Mouse (Mus musculus): ENCODE data around the gene Znhit3. TPM values are rescaled to one million over a fixed set of nuclear protein-coding genes. Genes with fewer than 3 reads are reported as not detected.

Gene Znhit3
- total RNA-seq (2021): 10.7 and 12.0 TPM in 2 replicates
- long read RNA-seq, experiment 1, transcript Znhit3-201 (5 exons, 998 nt): major isoform, 12 of 13 reads
- long read RNA-seq, experiment 1, partial matches to known transcripts: 0 of 13 reads
- long read RNA-seq, experiment 1, other reads (novel, unspliced or antisense): 1 of 13 reads
- long read RNA-seq, experiment 2, transcript Znhit3-201 (5 exons, 998 nt): major isoform, 14 of 15 reads
- long read RNA-seq, experiment 2, partial matches to known transcripts: 0 of 15 reads
- long read RNA-seq, experiment 2, other reads (novel, unspliced or antisense): 1 of 15 reads

DNA sequence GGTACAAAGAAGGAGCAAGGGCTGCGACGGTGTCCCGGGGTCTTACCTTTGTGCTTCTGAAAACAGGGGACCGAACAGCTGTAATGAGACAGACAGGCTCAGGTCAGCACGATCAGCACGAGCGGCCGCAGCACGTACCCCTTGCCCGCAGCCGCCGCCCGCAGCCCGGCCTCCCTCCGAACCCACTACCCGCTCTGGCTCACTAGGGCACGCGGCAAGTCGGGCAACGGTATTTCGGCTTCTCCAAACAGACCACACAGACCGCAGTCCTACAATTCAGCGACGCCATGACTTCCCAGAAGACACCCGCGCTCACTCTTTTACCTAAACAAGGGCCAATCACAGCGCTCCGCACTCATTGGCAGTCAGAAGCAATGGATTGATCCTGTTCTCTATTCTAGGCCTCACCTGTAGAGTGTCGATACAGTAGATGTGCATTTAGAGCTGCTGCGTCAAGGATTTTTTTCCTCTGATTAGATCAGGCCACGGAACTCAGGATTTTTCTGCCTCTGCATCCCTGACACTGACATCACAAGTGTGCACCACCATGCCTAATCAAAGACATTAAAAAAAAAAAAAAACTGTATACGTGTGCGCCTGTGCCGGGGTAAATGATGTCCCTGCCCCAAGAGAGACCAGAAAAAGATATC, at the start of gene Znhit3:
TSS of gene Znhit3 (minus strand) at position 314 of the 650 bp plus-strand sequence.
- peak; percentile 91 for DNase-seq

DNA sequence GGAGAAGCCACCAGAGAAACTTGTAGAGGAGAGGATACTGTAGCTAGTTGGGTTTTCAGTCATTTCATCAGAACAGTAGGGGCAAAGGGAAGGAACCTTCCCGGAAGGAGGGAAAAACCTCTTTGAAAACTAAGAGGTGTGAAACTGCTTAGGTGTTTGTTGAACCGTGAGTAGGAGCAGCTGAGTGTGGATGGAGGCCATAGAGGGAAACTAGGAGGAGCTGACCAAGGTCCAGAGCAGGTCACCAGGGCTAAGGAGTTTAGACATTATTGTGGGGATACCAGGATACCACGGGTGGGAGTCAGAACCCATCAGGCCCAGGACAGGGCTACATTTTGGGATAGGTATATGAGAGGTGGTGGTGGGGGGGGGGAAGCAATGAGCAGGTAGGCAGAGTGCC, 47.4 kb upstream of the Znhit3 start:
- DNase-seq: no peak

DNA sequence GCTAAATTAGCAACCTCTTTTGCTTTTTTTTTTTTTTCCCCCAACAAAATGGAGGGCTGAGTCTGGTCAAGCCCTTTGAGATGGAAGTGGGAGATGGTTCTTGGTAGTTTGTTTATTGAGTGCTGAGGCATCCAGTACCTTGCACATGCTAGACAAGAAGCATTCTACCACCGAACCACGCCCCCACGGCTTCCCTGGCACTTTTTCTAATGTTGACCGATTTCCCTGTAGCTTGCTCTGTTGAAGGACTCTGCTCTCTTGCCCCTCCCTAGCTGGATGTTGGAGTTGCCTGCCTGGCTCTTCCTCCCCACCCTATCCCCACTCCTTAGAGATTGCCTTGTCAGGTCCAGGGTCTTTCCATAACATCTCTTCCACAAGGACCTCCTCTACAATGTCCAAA, 46.4 kb upstream of the Znhit3 start:
- DNase-seq: no peak

DNA sequence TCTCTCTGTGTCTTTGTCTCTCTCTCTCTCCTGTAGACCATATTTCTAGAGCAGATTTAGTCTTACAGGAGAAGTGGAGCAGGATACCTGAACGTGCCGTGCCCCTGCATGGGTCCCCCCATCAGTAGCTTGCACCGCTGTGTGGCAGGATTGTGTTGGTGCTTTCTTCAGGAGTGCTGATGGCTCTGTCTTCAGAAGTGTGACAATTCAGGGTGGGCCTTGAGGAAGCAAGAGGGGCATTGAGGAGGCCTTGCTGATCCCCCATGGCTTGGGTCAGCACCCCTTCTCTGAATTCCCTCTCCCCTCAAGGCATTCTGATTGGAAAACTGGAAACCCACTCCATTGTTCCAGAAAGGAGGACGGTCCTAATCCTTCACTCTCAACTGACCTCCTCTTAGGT, 45.4 kb upstream of the Znhit3 start:
- DNase-seq: no peak

DNA sequence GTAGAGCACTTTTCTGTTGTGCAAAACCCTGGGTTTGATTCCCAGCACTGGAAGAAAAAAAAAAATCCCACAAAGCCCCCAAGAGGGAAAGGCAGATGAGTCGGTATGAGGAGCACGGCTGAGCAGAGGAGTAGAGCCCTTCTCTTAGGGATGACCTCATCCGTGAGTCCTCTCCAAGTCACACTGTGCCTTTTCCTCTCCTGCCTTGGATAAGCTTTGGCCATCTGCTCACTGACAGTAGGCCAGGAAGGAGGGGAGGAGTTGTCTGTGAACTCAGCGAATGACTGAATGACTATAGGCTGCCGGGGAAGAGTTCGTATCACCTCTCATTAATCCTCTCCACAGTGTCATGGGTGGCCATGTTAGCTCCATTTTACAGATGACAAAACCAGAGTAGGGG, 44.6 kb upstream of the Znhit3 start:
- no peak for DNase-seq

DNA sequence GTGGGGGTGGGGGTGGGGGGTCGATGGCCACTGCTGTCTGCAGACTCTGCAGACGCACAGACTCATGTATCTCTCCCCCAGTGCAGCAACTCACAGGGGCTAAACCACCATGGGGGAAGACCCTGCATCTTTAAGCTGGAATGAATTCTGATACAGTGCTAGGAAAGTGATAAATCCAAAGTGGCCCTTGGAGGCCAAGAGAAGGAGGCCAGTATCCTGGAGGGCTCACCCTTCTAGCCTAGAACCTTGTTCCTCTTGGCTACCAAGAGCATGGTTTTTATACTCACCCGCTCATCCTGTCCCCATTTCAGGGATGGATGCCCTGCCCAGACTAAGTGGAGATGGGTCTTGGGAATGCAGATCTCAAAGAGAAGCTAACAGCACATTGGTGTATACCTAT, 44.1 kb upstream of the Znhit3 start:
- DNase-seq: no peak

DNA sequence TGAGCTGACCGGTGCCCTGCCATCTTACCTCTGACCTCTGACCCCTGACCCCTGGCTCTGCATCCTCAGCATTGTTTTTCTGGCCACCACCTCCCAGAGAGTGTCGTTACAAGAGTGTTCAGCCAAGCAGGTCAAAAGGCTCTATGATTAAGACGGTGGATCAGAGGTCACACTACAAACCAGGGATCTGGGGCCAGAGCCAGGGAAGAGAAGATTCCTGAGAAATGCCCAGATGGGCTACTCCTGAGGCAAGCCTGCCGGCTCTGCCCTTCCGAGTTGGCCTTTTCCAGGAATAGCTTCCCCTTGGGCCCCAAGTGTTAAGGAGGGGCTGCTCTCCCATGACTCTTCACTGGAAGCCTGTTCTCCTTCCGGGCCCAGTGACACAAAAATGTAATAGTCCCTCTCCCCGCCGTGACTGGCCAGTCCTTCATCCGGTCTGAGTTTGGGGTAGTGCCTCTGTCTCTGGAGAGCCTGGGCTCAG, 43.6 kb upstream of the Znhit3 start:
- peak; percentile 50 for DNase-seq

DNA sequence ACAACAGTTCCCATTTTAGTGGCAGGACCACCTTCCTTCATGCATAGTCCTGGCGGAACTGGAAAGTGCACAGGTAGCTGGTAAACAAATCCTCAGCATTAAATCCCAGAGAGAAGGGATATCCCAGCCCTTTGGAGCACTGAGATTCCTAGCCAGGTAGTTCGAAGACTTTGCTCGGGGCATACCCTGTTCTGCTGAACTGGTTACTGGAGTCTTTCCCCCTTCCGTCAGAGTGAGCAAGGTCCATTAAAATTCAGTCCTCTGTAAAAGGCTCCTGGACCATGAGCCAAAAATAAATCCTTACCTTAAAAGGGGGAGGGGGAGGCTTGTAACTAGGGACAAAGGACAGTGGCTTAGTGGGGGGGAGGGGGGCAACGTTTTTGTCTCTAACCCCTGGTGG, 43.0 kb upstream of the Znhit3 start:
- DNase-seq: no peak

DNA sequence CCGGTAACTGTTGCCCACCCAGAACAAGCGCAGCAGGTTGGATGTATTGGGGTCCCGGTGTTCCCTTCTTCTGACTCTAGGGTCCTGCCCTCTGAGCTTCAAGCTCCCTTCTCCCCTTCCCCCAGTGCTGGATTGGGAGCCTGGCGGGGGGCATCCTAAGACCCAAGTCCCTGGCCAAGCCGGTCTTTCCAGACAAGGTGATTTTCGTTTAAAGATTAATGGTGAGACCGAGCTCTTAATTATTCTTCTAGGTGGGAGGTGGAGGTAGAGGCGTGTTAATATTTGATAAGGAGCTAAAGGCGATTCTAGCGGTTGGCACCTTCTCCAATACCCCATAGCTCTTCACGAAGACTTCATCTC, 42.1 kb upstream of the Znhit3 start:
- no peak for DNase-seq

DNA sequence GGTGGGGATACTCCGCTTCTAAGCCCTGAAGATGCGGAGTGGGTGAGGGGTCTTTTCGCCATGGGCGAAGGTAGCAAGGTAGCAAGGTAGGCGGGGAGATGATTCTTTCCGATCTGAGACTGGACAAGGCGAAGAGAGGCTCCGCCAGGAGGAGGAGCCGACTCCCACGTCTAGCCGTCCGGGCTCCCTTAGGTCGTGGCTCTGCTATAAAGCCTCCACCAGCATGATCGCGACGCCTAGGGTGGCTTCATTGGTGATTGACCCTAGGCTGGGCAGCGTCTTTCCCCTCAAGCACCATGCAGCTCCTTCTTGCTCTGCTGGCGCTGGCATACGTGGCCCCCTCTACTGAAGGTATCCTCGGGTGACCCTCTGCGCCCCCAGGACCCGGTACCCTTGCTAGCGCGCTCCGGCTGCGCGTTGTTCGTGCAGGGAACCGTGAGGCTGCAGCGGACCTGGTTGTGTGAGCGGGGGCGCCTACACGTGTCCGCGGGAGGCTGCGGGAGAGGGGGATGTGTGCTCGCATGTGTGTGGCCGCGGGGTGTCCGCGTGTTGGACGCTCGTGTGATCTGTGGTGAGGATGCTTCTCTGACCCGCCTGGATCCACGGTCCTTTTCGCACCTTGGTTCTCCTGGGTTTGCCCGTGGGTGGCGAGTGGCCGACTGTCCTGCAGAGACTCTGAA, 41.6 kb upstream of the Znhit3 start, which contains the start of gene Car4:
TSS of gene Car4 (plus strand) at position 196 of the 680 bp plus-strand sequence.
- DNase-seq: no peak

DNA sequence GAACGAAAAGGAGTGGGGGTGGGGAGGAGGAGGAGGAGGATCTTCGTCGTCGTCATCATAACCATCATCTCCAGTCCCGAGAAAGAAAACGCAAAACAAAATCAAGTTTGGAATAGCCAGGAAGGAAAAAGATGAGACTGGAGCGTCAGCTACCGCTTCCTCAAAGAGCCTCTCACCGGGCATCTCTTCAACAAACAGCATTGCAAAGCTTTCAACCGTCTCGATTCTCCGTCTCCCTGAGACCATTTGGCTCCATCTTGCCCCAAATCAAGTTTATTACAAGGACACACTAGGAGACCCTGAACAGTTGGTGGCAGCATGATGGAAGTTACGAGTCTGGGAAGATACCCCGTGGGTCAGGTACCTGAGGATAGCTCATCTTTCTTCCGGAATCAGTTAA, 41.0 kb upstream of the Znhit3 start:
- DNase-seq: no peak

DNA sequence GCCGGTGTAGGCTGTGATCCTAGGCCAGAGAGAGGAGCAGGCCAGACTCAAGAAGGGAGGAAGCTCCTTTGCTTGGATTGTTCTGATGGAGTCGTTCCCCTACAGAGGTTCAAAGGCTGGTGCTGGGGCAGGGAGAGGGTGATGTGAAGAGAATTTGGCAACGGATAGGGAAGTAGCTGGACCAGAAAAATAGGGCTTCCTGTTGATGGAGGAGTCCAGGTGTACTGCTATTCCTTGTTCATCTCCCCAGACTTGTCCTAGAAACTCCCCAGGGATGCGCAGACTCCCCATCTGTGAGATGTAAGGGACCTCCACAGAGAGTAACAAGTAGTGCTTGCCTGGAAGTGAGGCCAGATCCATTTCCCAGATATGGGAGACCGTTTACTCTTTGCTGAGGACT, 40.2 kb upstream of the Znhit3 start:
- no peak for DNase-seq

DNA sequence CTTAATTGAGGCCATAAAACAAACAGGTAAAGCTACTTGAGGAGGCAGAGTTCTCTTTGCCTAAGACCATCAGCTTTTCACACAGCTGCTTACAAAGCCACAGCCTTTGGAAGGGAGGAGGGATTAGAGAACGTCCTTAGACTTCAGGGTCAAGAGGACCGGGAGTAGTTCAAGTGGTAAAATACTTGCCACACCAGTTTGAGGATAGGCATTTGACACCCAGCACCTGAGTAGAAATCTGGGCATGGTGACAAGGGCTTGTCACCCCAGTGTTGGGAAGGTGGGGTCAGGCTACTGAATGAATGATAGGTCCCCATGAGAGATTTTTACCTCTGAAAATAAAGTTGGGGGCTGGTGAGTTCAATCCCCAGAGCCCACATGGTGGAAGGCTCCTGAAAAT, 36.4 kb upstream of the Znhit3 start:
- DNase-seq: no peak

DNA sequence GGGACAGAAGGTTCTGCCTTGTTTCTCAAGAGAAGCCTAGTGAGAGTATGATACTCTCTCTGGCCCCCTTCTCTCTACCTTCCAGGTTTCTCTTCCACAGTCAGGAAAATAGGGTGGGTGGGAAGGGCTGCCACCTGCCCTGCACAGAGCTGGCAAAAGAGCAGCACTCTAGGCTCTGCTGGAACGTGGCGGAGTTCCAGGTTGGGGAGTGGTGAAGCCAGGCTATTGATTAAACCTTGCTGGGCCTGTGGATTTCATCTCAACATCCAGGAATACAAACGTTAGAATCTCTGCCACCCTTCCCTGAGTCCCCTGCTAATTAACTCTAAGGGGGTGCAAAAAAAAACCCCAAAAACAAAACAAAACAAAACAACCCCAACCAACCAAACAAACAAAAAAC, 32.4 kb upstream of the Znhit3 start:
- no peak for DNase-seq

DNA sequence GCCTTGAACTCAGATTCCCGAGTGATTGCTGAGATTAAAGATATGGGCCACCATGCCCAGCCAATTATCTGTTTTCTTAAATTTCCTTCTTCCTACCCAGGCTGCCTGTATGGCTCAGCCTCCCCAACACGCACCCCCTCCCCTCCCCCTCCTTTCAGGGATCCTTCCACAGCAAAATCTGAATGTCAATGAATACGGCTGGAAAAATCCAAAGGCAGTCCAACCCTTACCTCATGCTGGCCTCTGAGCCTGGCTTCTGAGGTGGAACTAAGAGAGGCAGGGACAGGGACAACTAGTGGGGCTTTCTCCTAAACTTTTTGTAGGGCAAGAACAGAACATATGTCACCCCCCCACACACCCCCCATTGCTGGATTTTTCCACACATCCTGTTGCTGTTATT, 31.9 kb upstream of the Znhit3 start:
- no peak for DNase-seq

DNA sequence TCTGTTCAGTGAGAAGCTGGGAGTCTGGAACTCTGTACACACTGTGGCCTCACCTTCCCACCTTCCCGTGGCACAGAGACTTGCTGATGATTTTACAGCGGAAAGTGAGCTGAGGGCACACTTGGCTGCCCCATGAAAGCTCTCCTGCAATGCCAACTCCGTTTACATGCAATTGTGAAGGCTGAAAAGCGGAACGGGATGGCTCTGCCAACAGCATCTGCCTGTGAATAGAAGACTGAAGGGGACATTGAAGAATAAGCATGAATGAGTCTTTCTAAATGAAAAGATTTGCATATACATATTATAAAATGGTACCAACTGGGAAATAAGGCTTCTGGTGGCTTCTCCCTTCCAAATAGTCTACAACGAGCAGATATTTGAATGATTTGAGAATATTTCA, 31.0 kb upstream of the Znhit3 start:
- no peak for DNase-seq

DNA sequence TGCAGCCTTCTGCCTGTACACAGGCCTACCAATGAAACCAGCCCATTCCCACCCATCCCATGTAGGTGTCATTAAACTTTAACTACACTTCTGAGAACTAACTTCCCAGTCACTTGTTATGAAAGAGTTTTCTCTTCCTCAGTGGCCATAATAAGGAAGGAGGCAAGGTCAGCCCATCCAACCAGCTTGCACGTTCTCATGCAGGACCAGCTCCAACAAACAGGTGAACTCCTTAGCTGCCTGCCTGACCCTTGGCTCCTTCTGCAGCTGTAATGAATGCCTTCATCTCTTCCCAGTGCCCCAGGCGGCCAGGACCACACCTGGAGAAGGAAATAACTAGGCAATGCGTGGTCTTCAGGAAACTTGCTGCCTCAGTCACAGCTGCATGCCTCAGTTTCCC, 29.7 kb upstream of the Znhit3 start:
- no peak for DNase-seq

DNA sequence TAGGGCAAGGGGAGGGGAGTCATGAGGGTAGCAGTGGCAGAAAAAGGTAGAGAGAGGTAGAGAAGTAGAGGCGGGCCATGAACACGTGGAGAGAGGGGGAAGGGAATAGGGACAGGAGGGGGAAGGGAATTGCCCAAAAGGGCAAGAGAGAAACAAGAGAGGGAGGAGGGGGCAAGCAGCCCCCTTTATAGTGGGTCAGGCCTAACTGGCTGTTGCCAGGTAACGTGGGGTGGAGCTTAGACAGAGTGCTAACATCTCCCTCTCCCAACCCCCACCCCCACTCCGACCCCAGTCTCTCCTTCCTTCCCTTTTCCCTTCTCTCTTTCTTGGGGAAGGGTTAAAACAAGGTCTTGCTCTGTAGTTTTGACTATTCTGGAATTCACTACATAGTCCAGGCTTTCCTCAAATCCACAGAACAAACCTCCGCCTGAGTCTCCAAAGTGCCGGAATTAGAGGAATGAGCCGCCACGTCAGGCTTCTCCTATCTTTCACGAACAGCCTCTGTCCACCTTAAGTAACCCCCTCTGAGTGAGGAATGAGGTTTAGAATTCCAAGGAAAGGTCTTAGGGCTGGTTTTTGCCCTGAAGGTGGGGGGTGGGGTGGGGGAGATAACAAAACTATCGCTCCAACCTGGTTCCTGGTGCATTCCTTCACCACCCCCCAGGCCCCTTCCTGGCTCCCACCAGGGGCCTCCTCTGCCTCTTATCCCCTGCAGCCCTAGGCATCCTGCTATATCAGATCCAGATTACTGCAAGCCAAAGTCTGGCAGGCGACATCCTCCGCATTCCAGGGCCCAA, 28.7 kb upstream of the Znhit3 start:
- DNase-seq: no peak

DNA sequence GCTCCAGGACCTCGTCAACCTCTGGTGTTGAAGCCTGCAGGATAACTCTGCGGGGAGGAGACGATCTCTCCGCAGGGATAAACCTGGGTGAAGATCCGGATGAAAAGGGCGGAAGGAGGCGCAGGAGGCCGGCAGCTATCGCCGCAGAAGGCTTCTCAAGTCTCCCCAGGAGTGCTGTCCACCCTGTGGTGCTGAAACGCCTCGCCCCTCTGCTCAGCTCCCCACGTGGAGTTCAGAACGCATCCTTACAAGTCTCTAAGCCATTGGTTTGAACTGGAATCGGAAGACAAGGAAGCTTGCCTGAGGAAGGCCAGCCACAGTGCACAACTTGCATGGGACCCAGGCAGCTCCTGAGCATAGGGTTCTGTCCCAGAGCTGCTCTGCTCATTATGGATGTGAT, 27.8 kb upstream of the Znhit3 start:
- peak; percentile 87 for DNase-seq

DNA sequence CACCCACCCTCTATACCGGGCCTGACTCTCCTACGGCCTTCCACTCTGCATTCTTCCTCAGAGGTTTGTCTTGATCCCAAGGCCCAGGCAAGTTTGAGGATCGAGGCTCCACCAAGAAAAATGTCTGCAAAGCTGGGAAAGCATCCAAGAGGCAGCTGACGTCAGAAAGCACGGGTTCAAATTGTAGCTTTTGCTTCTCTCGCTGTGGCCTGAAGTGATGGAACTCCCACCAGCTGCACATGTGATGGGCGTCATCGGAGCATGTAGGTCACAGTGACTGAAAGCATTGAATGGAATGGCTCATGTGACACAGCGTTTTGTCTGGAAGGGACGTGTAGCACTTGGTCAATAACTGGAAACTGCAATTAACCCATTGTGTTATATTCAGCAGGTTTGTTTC, 24.0 kb upstream of the Znhit3 start:
- DNase-seq: no peak

DNA sequence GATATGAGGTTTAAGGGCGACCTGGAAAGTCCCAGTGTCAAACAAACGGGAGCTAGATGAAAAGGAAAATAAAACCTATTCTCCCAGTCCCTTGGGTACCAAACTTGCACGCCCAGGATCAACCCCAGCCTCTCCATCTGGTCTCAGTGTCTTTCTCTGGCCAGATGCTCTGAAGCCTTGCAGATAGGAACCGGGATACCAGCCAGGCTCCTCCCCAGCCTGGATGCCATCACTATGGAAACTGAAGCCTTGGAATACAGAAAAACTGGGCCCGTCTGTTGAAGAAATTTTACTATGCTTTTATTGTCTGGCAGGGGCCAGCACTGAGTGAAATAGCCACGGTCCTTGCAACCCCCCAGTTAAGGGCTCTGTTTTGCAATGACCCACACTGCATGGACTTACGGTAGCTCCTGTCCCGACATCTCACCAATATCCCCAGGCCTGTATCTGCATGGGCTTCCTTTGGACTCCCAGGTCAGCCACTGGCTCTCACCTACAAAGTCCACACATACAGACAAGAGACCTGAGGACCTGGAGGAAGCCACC, 23.4 kb upstream of the Znhit3 start:
- no peak for DNase-seq

DNA sequence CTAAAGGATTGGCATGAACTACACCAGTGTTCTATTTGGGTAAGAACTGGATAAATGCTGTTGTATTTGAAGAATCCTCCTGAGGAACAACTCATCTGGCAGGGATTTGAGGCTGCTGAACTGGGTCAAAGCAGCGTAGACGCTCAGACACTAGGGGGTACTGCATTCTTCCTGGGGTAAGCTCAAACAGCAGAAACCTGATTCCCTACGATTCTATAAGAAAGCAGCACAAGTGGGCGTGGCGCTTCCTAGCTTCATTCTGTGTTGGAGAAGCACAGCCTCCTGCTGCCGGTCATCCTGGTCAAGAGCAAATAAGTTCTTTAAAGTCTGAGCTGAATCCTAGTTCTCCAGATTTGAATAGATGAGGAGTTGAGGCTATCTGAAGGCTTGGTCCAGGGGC, 16.1 kb upstream of the Znhit3 start:
- no peak for DNase-seq

Measured in adrenal gland, postnatal 14 days (tissue).